Mouse (Mus musculus): ENCODE measurements around the gene Rsbn1l.

GRCm38 (mm10) chr5:20951666-20952281, 4.4 kb downstream of the Rsbn1l start:
- TF ChIP-seq GATA1 (IDR thresholded peaks at IDR 0.05; ENCODE audit: low read length), result no peak
- no peak for TF ChIP-seq TAL1 (IDR thresholded peaks at IDR 0.05; ENCODE audit: low read length)
